Mouse (Mus musculus): Measurements from ENCODE around the gene Inpp4b.

DNA sequence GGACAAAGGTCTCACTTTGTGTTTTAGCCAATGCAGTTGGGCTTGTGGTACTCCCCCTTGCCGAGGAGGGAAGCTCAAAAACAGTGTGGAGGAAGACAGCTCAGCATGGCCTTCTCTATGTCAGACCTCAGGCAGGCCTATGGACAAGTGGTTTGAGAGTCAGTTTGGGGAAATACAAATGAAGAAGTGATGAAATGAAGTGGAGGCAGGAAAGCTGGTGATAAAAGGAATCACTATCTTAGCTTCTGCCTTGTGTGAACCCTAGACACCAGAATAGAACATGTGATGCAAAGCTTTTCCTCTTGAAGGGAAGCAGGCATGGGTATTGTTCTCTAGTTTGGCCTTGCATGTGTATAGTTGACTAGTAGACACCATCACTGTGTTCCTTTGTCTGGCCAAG is 273.2 kb downstream of the Inpp4b start:
- TF ChIP-seq CTCF (IDR thresholded peaks at IDR 0.05; ENCODE audit: low read depth) (no peak), EP300 (optimal IDR thresholded peaks at IDR 0.05) (no peak)

Measured in stomach, postnatal 0 days (tissue).